Mouse (Mus musculus) ES-E14 (cell line): ENCODE measurements around the gene Slc1a3.

Source experiments
- MAFK ChIP-seq: IDR thresholded peaks from 2 replicates; pipeline ENCODE4 v1.6.1; 2014; ENCODE audit warnings: mild to moderate bottlenecking, low read depth, low read length, inconsistent platforms; ENCODE audit not compliant: insufficient read depth
- ZNF384 ChIP-seq: IDR thresholded peaks from 2 replicates; pipeline ENCODE4 v1.6.1; 2012; ENCODE audit warnings: low read depth, low read length, inconsistent platforms

DNA sequence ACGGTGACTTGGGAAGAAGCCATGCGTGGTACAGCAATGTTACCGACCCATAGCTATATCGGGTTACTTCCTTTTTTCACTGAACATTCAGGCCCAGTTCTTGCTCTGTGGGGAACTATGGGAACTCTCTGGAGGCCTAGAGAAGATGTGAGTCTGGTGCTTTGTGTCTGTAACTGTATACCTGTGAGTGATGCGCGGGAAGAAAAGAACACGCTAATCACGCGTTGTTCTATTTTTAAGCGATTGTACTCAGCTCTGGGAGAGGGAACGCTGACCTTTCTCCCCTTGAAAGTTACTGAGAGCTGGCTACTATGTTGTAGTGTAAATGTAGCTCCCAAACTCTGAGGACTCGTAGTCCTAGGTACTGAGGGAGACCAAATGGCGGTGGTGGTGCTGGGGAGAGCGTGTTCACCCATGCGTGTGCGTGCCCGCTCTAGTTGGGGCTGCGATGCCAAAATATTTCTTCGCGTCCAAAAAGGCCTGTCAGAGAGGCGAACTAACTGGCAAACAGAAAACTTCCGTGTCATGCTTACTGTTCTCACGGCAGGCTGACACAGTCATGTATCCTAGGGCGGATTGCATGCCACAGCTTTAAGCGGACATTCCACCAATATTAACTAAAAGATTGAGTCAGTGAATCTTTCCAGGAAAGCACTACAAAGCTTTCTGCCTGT is 42.6 kb downstream of the Slc1a3 start:
- TF ChIP-seq MAFK (no peak), ZNF384 (no peak)
